Mouse (Mus musculus) left cerebral cortex, adult 2 months (tissue): ENCODE data around the gene Rprd1b. TPM values are rescaled to one million over a fixed set of nuclear protein-coding genes. Genes with fewer than 3 reads are reported as not detected.

Experiments used
- DNase-seq, 2 experiments: peaks; one replicate each; pipeline ENCODE4 v3.0.0; 2021 to 2022; ENCODE audit warnings: low spot score in 2 of 2, mixed read lengths in 1 of 2; ENCODE audit errors: extremely low spot score in 1 of 2
- H3K27ac ChIP-seq: fragments of 200-600 bp; 2 replicates; pipeline ENCODE4 v1.8.1; 2022
- H3K4me3 ChIP-seq: fragments of 200-600 bp; 2 replicates; pipeline ENCODE4 v1.8.1; 2022
- CTCF ChIP-seq: fragments of 200-600 bp; IDR thresholded peaks from 2 replicates; pipeline ENCODE4 v1.8.1; 2022; ENCODE audit warnings: antibody characterized with exemption, mild to moderate bottlenecking, moderate library complexity
- intact Hi-C: fragments of 180-260 bp; cut with DNase I; formaldehyde crosslinking; loops from one replicate; pipeline ENCODE4 v1.15.1; 2025
- total RNA-seq, 2 experiments: library from RNA; stranded (reverse); gene quantifications; 2 replicates each; pipeline ENCODE4 v1.2.3; 2021

Rprd1b gene
- total RNA-seq, 2 experiments from 2014 or later, result 58.3 to 61.4 TPM

DNA sequence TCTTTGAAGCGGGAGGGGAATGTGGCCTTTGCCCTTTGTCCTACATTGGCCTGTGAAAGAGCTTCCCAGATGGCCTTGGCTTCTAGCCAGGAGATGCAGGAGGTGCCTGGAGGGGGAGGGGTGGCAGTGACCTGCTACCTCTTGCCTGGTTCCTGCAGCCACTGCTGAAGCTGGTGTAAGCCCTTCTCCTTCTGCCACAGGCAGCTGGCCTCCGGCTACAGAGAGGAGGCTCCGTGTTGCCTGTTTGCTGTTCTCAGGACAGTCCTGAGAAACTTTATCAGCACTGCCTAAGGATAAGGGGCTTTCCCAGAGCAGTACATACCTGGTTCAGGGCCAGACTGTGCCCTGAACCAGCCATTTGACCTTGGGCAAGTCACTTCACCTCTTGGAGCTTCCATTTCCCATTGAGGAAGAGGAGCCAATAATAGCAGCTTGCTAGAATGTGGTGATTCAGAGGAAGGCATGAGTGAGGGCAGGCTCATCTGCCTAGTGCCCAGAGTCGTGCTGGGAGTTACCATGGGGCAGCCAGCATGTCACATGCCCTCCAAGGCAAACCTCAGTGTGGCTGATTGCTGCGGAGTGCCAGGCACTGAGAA, 102.2 kb downstream of the Rprd1b start:
- DNase-seq, result no peak
- TF ChIP-seq CTCF, result no peak
- intact Hi-C loops, result no loop called here
- Histone ChIP-seq H3K4me3 (no peak overlapping the region), H3K27ac (no peak overlapping the region)

- no peak for DNase-seq
- Histone ChIP-seq H3K4me3 (no peak overlapping the region), H3K27ac (no peak overlapping the region)
- no peak for TF ChIP-seq CTCF
- intact Hi-C loops, result no loop called here
Measured at GRCm38 (mm10) chr2:158131197-158131835, 103.0 kb downstream of the Rprd1b start.

- no peak for TF ChIP-seq CTCF
- DNase-seq, result no peak
- Histone ChIP-seq H3K27ac (no peak overlapping the region), H3K4me3 (no peak overlapping the region)
- intact Hi-C loops, result no loop called here
Measured at GRCm38 (mm10) chr2:158132320-158132719, 104.0 kb downstream of the Rprd1b start.

DNA sequence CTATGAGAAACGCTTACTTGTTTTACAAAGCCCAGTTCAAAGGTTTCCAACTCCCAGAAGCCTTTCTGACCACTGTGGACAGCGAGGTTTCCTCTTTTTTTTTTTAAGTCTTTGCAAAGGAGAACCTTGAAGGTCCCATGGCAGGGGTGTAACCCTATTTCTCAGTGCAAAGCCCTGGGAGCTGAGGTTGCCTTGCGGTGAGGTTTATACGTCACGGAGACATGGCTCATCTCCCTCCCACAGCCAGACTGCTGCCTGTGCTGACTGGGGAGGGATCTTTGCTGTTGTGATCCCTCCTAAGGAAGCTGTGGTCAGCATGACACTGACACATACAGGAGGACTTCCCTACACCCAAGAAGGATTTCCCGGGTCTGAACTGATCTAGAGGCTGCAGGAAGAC, 104.8 kb downstream of the Rprd1b start:
- no peak for TF ChIP-seq CTCF
- no peak for DNase-seq
- intact Hi-C loops, result no loop called here
- Histone ChIP-seq H3K27ac (no peak overlapping the region), H3K4me3 (no peak overlapping the region)

GRCm38 (mm10) chr2:158136205-158136604, 107.9 kb downstream of the Rprd1b start:
- intact Hi-C loops, result no loop called here
- no peak for TF ChIP-seq CTCF
- Histone ChIP-seq H3K4me3 (no peak overlapping the region), H3K27ac (no peak overlapping the region)
- DNase-seq, result no peak

- no peak overlapping the region for H3K27ac ChIP-seq
- no peak for TF ChIP-seq CTCF
- no peak overlapping the region for H3K4me3 ChIP-seq
- DNase-seq, result no peak
- intact Hi-C loops, result no loop called here
Measured at GRCm38 (mm10) chr2:158137771-158138170, 109.5 kb downstream of the Rprd1b start.

- intact Hi-C loops, result no loop called here
- DNase-seq, result no peak
- no peak for TF ChIP-seq CTCF
- Histone ChIP-seq H3K27ac (no peak overlapping the region), H3K4me3 (no peak overlapping the region)
Measured at GRCm38 (mm10) chr2:158138778-158139177, 110.5 kb downstream of the Rprd1b start.

DNA sequence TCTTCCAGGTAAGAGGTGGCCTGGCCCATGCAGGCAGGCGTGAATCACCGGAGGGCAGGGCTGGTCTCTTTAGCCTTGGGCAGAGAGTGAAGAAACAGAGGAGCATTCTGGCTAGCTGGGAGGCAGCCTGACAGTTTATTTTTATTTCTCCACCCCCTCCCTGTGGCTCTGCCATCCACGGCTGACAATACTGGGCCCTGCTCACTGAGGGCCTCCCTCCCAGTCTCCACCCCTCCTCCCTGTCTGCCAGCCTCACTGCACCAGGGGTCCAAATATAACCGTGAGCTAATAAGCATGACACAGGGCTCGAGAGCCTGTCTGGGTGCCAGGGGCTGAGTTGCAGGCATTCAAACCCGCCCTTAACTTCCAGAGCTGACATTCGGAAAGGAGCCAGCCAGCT, 111.3 kb downstream of the Rprd1b start:
- peak; percentile 30 to 31 for DNase-seq
- Histone ChIP-seq H3K27ac (peak overlapping the region; percentile 53), H3K4me3 (no peak overlapping the region)
- intact Hi-C loops, result no loop called here
- no peak for TF ChIP-seq CTCF

DNA sequence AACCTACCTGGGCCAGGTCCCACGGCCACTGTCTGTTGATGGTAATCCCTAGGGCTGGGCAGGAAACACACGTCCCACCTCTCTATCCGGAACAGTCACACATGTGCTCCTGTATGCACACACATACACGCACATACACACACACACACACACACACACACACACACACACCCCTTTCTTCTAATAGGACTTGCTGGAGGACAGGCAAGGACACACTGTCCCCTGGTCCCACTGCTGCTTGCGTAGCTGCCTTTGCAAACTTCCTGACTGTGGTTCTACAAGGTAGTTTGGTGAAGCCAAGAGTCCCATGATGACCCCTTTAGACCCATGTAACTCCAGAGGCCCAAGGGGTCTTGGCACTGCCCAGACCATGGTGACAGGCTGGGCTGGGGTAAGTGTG, 112.4 kb downstream of the Rprd1b start:
- no peak for TF ChIP-seq CTCF
- DNase-seq, result no peak
- Histone ChIP-seq H3K4me3 (no peak overlapping the region), H3K27ac (no peak overlapping the region)
- intact Hi-C loops, result no loop called here

DNA sequence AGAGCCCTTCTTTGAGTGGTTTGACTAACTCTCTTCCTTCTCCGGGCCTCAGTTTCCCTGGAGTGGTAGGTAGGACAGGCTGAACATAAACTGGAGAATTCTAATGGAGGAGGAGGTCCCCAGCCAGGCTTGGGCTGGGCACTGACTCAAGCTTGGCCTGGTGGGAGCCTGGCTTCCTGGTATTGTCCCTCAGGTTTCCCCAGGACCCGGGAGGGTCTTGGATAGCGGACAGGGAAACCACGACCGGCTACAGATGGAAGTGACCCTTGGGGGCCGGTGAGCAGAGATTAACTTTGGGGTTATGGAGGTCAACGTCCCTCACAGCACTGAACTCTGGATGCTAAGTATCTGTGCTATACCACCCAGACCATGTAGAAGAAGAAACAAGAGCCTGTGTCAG, 113.0 kb downstream of the Rprd1b start:
- no peak overlapping the region for H3K27ac ChIP-seq
- no peak for TF ChIP-seq CTCF
- intact Hi-C loops, result no loop called here
- H3K4me3 ChIP-seq, result no peak overlapping the region
- no peak for DNase-seq

DNA sequence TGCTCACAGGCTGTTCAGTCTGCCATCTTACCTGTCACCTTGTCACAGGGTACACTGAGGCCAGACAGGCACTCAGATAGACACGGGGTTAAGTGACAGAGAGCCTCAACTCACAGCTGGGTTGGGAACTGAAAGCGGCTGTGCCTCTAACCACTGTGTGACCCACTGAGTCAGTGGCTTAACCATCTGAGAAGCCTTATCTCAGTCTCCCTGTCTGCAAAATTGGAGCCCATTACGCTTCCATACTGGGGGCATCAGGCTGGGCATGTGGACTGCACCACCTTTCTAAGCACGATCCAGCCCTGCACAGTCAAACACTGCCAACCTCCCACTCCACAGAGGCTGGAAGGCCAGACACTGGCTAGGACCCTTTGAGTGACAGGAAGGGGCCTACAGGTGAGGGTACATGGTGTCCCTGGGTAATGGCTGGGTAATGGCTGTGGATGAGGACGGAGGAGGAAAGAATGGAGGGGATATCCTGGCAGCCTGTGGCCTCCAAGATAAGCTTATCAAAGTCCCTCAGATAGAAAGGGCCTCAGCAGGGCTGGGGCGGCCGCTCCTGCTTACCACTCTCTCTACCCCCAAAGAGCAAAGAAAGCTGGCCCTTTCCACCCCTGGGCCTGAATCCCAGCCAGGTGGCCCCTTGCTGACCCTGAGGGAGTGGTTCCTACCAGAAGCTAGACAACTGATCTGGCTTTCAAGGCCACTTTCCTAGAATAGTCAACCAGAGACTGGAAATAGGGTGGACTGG, 113.6 kb downstream of the Rprd1b start:
- intact Hi-C loops, result no loop called here
- Histone ChIP-seq H3K4me3 (no peak overlapping the region), H3K27ac (no peak overlapping the region)
- no peak for TF ChIP-seq CTCF
- no peak for DNase-seq

DNA sequence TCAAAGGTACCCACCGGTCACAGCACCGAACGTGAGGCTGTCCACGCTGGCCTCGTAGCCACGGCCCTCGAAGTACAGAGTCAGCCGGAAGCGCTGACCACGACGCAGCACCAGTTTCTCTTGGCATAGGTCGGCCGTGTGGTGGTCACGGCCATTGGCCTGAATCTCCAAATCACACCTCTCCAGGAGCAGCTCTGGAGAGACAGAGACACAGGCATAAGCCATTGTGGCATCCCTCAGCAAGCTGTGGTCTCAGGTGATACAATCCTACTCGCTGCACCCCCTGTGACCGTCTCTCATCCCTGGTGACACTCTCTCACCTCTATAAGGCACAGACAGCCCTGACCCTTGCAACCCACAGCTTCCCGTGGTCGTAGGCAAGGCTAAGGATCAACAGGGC, 114.7 kb downstream of the Rprd1b start:
- no peak for TF ChIP-seq CTCF
- intact Hi-C loops, result no loop called here

More for the DNA sequence above, 114.7 kb downstream of the Rprd1b start:
- Histone ChIP-seq H3K4me3 (no peak overlapping the region), H3K27ac (no peak overlapping the region)
- no peak for DNase-seq
